Mouse (Mus musculus) heart, postnatal 0 days (tissue): ENCODE results near the gene Foxp1. TPM values are rescaled to one million over a fixed set of nuclear protein-coding genes. Genes with fewer than 3 reads are reported as not detected.

Experiments used
- ATAC-seq: fragments of 200-750 bp; cut with Nextera tagmentation; 2 replicates; pipeline ENCODE4 v1.8.0; 2017; ENCODE audit warnings: low read depth, moderate number of reproducible peaks, moderate library complexity; ENCODE audit not compliant: insufficient read depth
- DNase-seq: peaks from one replicate; pipeline ENCODE4 v3.0.0-alpha.2; 2016; ENCODE audit warnings: low spot score
- H3K27ac ChIP-seq: fragments of 300-500 bp; sonication (generic); 2 replicates; pipeline ENCODE4 v1.5.1; 2014; ENCODE audit warnings: low read depth, mild to moderate bottlenecking
- H3K27me3 ChIP-seq: fragments of 300-500 bp; sonication (generic); 2 replicates; pipeline ENCODE4 v1.6.1; 2014; ENCODE audit warnings: low read length, mixed read lengths; ENCODE audit not compliant: control insufficient read depth, insufficient read depth
- H3K36me3 ChIP-seq: fragments of 300-500 bp; sonication (generic); replicated peaks from 2 replicates; pipeline ENCODE4 v1.6.1; 2014; ENCODE audit warnings: low read length, mixed read lengths; ENCODE audit not compliant: control insufficient read depth, insufficient read depth
- H3K4me1 ChIP-seq: fragments of 300-500 bp; sonication (generic); 2 replicates; pipeline ENCODE4 v1.6.1; 2014; ENCODE audit warnings: antibody characterized with exemption; ENCODE audit not compliant: control insufficient read depth, insufficient read depth
- H3K4me2 ChIP-seq: fragments of 300-500 bp; sonication (generic); 2 replicates; pipeline ENCODE4 v1.6.1; 2014; ENCODE audit warnings: low read depth, mild to moderate bottlenecking, low read length, moderate library complexity
- H3K4me3 ChIP-seq: fragments of 300-500 bp; sonication (generic); 2 replicates; pipeline ENCODE4 v1.5.1; 2014; ENCODE audit warnings: low read depth, low read length
- H3K9ac ChIP-seq: fragments of 300-500 bp; sonication (generic); replicated peaks from 2 replicates; pipeline ENCODE4 v1.6.1; 2014; ENCODE audit warnings: low read depth, low read length, mixed read lengths
- H3K9me3 ChIP-seq: fragments of 300-500 bp; sonication (generic); replicated peaks from 2 replicates; pipeline ENCODE4 v1.6.1; 2016; ENCODE audit warnings: low read length; ENCODE audit not compliant: control insufficient read depth
- CTCF ChIP-seq: IDR thresholded peaks from 2 replicates; pipeline ENCODE4 v1.5.1; 2016; ENCODE audit warnings: antibody characterized with exemption, control low read depth, low read depth
- EP300 ChIP-seq: IDR thresholded peaks from 2 replicates; pipeline ENCODE4 v1.6.1; 2016; ENCODE audit warnings: antibody characterized with exemption, low read depth
- WGBS: fragments of 180-500 bp; shearing (Covaris S2); extraction: QIAGEN DNeasy Blood & Tissue Kit; methylation state at CpG from one replicate; pipeline ENCODE4 v1.1.7; 2014; 5-methylcytosine and 5-hydroxymethylcytosine counted together
- polyA plus RNA-seq: library from polyadenylated mRNA; unstranded; fragments of >200 nt; fragmentation: Nextera tagmentation; extraction: Ambion mirVana; gene quantifications from 2 replicates; pipeline ENCODE4 v1.2.1, GENCODE M21; 2015
- total RNA-seq: library from RNA; depleted of rRNA; stranded (reverse); fragments of >200 nt; gene quantifications from 2 replicates; pipeline ENCODE4 v1.2.3, GENCODE M21; 2014; ENCODE audit warnings: low replicate concordance

The Foxp1 gene
- total and polyA plus RNA-seq, 2 experiments from 2014 or later = 40.7 to 88.1 TPM

DNA sequence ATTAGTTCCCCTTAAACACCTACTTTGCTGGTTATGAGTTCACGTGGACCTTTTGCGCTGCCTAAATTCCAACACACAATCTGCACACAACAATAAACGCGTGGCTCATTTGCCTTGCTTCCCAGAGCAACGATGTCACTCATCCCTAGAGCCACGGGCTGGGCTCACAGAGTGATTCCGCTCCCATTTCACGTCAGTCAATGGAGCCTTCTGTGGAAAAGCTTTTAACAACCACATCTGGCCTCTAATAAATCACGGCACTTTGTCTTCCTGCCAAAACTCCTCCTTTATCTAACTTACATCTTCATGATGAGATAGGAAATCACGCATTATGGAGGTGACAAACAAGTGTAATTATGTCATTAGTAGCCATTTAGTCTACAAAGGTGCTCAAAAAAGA, 174.7 kb downstream of the Foxp1 start:
- peaks cover 9% of the 10 kb centered on the region; the same call in 1 of the 2 replicates for H3K4me1 ChIP-seq
- no peak overlapping the region for H3K9ac ChIP-seq
- no peak overlapping the region for H3K4me3 ChIP-seq
- H3K27ac ChIP-seq = no peak overlapping the region
- ATAC-seq = no peak
- H3K27me3 ChIP-seq = no peaks in the 10 kb centered on the region
- no peaks in the 10 kb centered on the region for H3K36me3 ChIP-seq
- DNase-seq = no peak
- TF ChIP-seq CTCF (no peak), EP300 (no peak)
- no peaks in the 10 kb centered on the region for H3K9me3 ChIP-seq
- no peak overlapping the region for H3K4me2 ChIP-seq
- WGBS = 70% methylated on average over 10 of the region's 10 CpGs

DNA sequence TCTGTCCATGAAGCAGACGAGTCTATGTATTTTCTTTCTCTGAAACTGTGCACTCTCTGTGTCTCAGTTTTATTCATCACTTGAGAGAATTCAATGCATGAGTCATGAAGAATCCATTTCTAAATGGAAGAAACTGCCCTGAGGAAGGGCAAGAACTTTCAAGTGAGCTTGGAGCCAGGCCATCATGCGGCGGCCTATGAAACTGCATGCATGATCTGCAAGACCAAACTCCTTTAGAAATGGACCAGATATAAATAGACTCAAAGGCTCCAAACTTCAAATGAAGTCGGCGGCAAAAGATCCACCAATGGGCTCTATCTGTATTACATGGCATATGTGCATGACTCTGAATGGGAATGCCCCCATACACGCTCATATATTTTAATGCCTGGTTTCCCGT, 177.6 kb downstream of the Foxp1 start:
- no peak overlapping the region for H3K4me3 ChIP-seq
- 93% methylated on average over 7 of the region's 7 CpGs for WGBS
- 0 out of 2 replicates have a peak, but pooled peaks cover under 1% of the 10 kb centered on the region for H3K4me1 ChIP-seq
- H3K27me3 ChIP-seq = no peaks in the 10 kb centered on the region
- H3K9ac ChIP-seq = no peak overlapping the region
- H3K9me3 ChIP-seq = no peaks in the 10 kb centered on the region
- no peaks in the 10 kb centered on the region for H3K36me3 ChIP-seq
- no peak for DNase-seq
- H3K27ac ChIP-seq = no peak overlapping the region
- no peak for TF ChIP-seq EP300
- TF ChIP-seq CTCF = no peak
- H3K4me2 ChIP-seq = no peak overlapping the region
- no peak for ATAC-seq

DNA sequence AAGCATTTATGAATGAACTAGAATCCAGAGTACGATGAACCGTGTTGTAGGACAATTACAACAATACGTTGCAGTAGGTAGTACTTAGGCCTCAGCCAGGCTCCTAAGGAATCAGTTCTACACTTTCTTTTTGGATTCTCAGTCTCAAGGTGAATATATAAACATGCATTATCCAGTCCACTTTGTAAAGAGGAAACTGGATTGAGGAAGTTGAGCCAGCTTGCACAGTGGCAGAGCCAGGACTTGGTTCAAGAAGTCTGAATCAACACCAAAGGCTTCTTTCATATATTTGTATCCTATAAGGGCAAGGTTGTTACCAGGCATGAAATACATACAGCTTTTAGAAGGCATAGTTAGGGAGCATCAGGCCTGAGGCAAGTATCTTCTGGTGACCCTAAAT, 178.2 kb downstream of the Foxp1 start:
- 93% methylated on average over 3 of the region's 3 CpGs for WGBS

DNA sequence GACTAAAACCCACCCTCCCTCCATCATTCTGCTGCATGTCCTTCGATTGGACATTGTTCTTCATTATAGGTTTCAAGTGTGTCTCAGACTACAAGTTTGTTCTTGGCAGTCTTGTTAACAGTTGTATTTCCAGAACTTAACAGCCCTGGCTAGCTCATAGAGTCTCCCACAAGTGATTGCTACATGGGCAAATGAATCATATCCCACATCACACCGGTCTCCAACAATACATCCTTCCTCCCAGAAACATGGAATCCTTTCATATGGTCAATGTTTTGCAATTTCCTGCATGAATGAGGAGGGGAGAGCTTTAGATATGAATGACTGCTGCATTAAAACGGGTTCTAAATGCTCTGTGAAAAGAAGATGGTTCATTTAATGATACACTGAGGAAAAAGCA, 178.7 kb downstream of the Foxp1 start:
- TF ChIP-seq CTCF = no peak
- WGBS = 80% methylated on average over 3 of the region's 3 CpGs
- DNase-seq = no peak

More for the DNA sequence above, 178.2 kb downstream of the Foxp1 start:
- 0 out of 2 replicates have a peak, but pooled peaks cover 2% of the 10 kb centered on the region for H3K4me1 ChIP-seq
- no peak for DNase-seq
- ATAC-seq = no peak
- H3K36me3 ChIP-seq = no peaks in the 10 kb centered on the region
- no peaks in the 10 kb centered on the region for H3K9me3 ChIP-seq
- no peak overlapping the region for H3K4me2 ChIP-seq
- no peak overlapping the region for H3K9ac ChIP-seq
- no peak for TF ChIP-seq EP300
- no peak for TF ChIP-seq CTCF
- no peak overlapping the region for H3K27ac ChIP-seq
- no peaks in the 10 kb centered on the region for H3K27me3 ChIP-seq
- H3K4me3 ChIP-seq = no peak overlapping the region

DNA sequence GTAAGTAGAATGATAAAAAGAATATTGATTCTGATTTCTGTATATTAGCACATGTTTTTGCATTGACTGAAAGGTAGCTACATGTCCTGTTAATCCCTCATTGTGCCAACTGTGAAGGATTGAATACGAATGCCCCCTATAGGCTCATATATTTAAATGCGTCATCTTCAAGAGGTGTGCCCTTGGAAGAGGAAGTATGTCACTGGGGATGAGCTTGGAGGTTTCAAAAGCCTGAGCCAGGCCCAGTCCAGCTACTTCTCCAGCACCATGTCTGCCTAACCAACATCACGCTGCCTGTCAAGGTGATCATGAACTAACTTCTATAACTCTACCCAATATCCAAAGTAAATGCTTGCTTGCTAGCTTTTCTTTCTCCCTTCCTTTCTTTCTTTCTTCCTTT, 180.1 kb downstream of the Foxp1 start:
- Histone ChIP-seq H3K27me3 (no peaks in the 10 kb centered on the region), H3K4me2 (no peak overlapping the region), H3K9ac (no peak overlapping the region), H3K27ac (no peak overlapping the region), H3K4me1 (peaks cover 13% of the 10 kb centered on the region; the same call in 1 of the 2 replicates), H3K4me3 (no peak overlapping the region), H3K9me3 (no peaks in the 10 kb centered on the region), H3K36me3 (no peaks in the 10 kb centered on the region)
- DNase-seq (no peak), ATAC-seq (no peak)
- TF ChIP-seq CTCF (no peak), EP300 (no peak)
- 93% methylated on average over 3 of the region's 3 CpGs for WGBS

More for the DNA sequence above, 178.7 kb downstream of the Foxp1 start:
- Histone ChIP-seq H3K27me3 (no peaks in the 10 kb centered on the region), H3K4me1 (0 out of 2 replicates have a peak, but pooled peaks cover 2% of the 10 kb centered on the region), H3K9ac (no peak overlapping the region), H3K36me3 (no peaks in the 10 kb centered on the region), H3K4me2 (no peak overlapping the region), H3K27ac (no peak overlapping the region), H3K4me3 (no peak overlapping the region), H3K9me3 (no peaks in the 10 kb centered on the region)
- no peak for ATAC-seq

DNA sequence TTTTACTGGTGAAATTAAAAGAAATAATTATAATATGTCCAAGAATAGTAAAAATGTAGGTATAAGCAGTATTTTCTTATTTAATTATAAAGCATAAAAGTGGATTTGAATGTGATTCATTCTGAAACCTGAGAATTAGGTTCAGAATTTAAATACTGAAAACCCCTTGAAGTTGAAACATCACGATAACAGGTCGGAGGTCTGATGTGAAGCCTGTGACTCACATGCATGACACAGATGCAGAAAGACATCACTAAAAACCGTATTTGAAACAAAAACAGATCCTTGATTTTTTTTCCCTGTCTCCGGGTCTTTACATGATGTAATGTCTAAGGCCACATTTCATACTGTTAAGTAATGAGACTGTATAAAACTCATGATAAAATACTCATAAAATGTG, 181.6 kb downstream of the Foxp1 start:
- peaks cover 13% of the 10 kb centered on the region; the same call in 1 of the 2 replicates for H3K4me1 ChIP-seq
- DNase-seq (no peak), ATAC-seq (no peak)
- no peak for TF ChIP-seq EP300
- TF ChIP-seq CTCF = no peak
- H3K9me3 ChIP-seq = no peaks in the 10 kb centered on the region
- H3K4me3 ChIP-seq = no peak overlapping the region
- no peaks in the 10 kb centered on the region for H3K36me3 ChIP-seq
- H3K4me2 ChIP-seq = no peak overlapping the region
- WGBS = 88% methylated on average over 4 of the region's 4 CpGs
- no peak overlapping the region for H3K9ac ChIP-seq
- H3K27me3 ChIP-seq = no peaks in the 10 kb centered on the region
- no peak overlapping the region for H3K27ac ChIP-seq
